Mouse (Mus musculus) stomach, embryonic 14.5 days (tissue): ENCODE measurements at regions not wholly inside any gene's neighbourhood (a gene's known extent, or its start where the extent isn't known, plus 50 kb on each side); places are given as distances from the start of the nearest gene placed in this dataset.

Experiments
- ATAC-seq: fragments of 200-750 bp; cut with Nextera tagmentation; 2 replicates; pipeline ENCODE4 v1.8.0; 2017; ENCODE audit warnings: low read depth, moderate TSS enrichment; ENCODE audit not compliant: insufficient number of reproducible peaks, insufficient read depth, low FRiP score
- H3K27ac ChIP-seq: fragments of 300-500 bp; sonication (generic); 2 replicates; pipeline ENCODE4 v1.5.1; 2014; ENCODE audit warnings: mild to moderate bottlenecking, low read length, moderate library complexity, mixed read lengths
- H3K27me3 ChIP-seq: fragments of 300-500 bp; sonication (generic); 2 replicates; pipeline ENCODE4 v1.6.1; 2014; ENCODE audit warnings: low read length, control low read depth, mixed read lengths; ENCODE audit not compliant: control insufficient read depth, insufficient read depth
- H3K36me3 ChIP-seq: fragments of 300-500 bp; sonication (generic); 2 replicates; pipeline ENCODE4 v1.6.1; 2014; ENCODE audit warnings: mild to moderate bottlenecking, control low read depth, low read length, moderate library complexity, mixed read lengths; ENCODE audit not compliant: control insufficient read depth, insufficient read depth
- H3K4me1 ChIP-seq: fragments of 300-500 bp; sonication (generic); 2 replicates; pipeline ENCODE4 v1.6.1; 2014; ENCODE audit warnings: low read length, control low read depth, mixed read lengths; ENCODE audit not compliant: control insufficient read depth, insufficient read depth
- H3K4me2 ChIP-seq: fragments of 300-500 bp; sonication (generic); replicated peaks from 2 replicates; pipeline ENCODE4 v1.6.1; 2014; ENCODE audit warnings: low read depth, low read length, control low read depth
- H3K4me3 ChIP-seq: fragments of 300-500 bp; sonication (generic); 2 replicates; pipeline ENCODE4 v1.5.1; 2014; ENCODE audit warnings: low read depth, low read length, control low read depth
- H3K9ac ChIP-seq: fragments of 300-500 bp; sonication (generic); replicated peaks from 2 replicates; pipeline ENCODE4 v1.6.1; 2014; ENCODE audit warnings: low read depth, mild to moderate bottlenecking, control low read depth, low read length, moderate library complexity, mixed read lengths
- H3K9me3 ChIP-seq: fragments of 300-500 bp; sonication (generic); 2 replicates; pipeline ENCODE4 v1.6.1; 2016; ENCODE audit warnings: low read depth, low read length, control low read depth; ENCODE audit not compliant: control insufficient read depth
- WGBS: fragments of 180-500 bp; shearing (Covaris S2); extraction: QIAGEN DNeasy Blood & Tissue Kit; methylation state at CpG from one replicate; pipeline ENCODE4 v1.1.7; 2014; 5-methylcytosine and 5-hydroxymethylcytosine counted together

GRCm38 (mm10) chr16:30774951-30775661, 175.6 kb downstream of the Fam43a start:
- peaks cover 20% of the 10 kb centered on the region for H3K4me1 ChIP-seq
- H3K27me3 ChIP-seq, result no peaks in the 10 kb centered on the region
- no peak overlapping the region for H3K9ac ChIP-seq
- no peaks in the 10 kb centered on the region for H3K9me3 ChIP-seq
- WGBS, result 50% methylated on average over 14 of the region's 14 CpGs
- H3K4me2 ChIP-seq, result no peak overlapping the region
- no peak overlapping the region for H3K4me3 ChIP-seq
- no peak for ATAC-seq
- H3K36me3 ChIP-seq, result no peaks in the 10 kb centered on the region
- H3K27ac ChIP-seq, result no peak overlapping the region

GRCm38 (mm10) chr16:30775740-30776700, 176.5 kb downstream of the Fam43a start:
- H3K9ac ChIP-seq, result no peak overlapping the region
- peaks cover 20% of the 10 kb centered on the region for H3K4me1 ChIP-seq
- H3K27me3 ChIP-seq, result no peaks in the 10 kb centered on the region
- no peak for ATAC-seq
- no peaks in the 10 kb centered on the region for H3K36me3 ChIP-seq
- 50% methylated on average over 21 of the region's 21 CpGs for WGBS
- H3K4me3 ChIP-seq, result no peak overlapping the region
- H3K4me2 ChIP-seq, result no peak overlapping the region
- no peaks in the 10 kb centered on the region for H3K9me3 ChIP-seq
- H3K27ac ChIP-seq, result no peak overlapping the region

- no peaks in the 10 kb centered on the region for H3K27me3 ChIP-seq
- H3K4me3 ChIP-seq, result no peak overlapping the region
- no peak overlapping the region for H3K9ac ChIP-seq
- H3K9me3 ChIP-seq, result no peaks in the 10 kb centered on the region
- 87% methylated on average over 6 of the region's 6 CpGs for WGBS
- no peaks in the 10 kb centered on the region for H3K36me3 ChIP-seq
- H3K4me1 ChIP-seq, result peaks cover 20% of the 10 kb centered on the region
- no peak overlapping the region for H3K4me2 ChIP-seq
- ATAC-seq, result no peak
- no peak overlapping the region for H3K27ac ChIP-seq
Observed at GRCm38 (mm10) chr16:30777416-30777815, 177.9 kb downstream of the Fam43a start.

GRCm38 (mm10) chr16:30778078-30778477, 178.6 kb downstream of the Fam43a start:
- no peak overlapping the region for H3K4me3 ChIP-seq
- H3K9ac ChIP-seq, result no peak overlapping the region

GRCm38 (mm10) chr16:30778945-30779344, 179.4 kb downstream of the Fam43a start:
- no peak overlapping the region for H3K4me2 ChIP-seq
- no peak overlapping the region for H3K4me3 ChIP-seq
- H3K36me3 ChIP-seq, result no peaks in the 10 kb centered on the region
- peaks cover 20% of the 10 kb centered on the region for H3K4me1 ChIP-seq
- no peak for ATAC-seq
- WGBS, result 73% methylated on average over 5 of the region's 5 CpGs
- no peak overlapping the region for H3K9ac ChIP-seq
- no peaks in the 10 kb centered on the region for H3K27me3 ChIP-seq
- H3K9me3 ChIP-seq, result no peaks in the 10 kb centered on the region
- no peak overlapping the region for H3K27ac ChIP-seq

More at GRCm38 (mm10) chr16:30778078-30778477, 178.6 kb downstream of the Fam43a start:
- WGBS, result 67% methylated on average over 7 of the region's 7 CpGs
- H3K27me3 ChIP-seq, result no peaks in the 10 kb centered on the region
- H3K4me1 ChIP-seq, result peaks cover 20% of the 10 kb centered on the region
- no peak overlapping the region for H3K4me2 ChIP-seq
- H3K27ac ChIP-seq, result no peak overlapping the region
- no peaks in the 10 kb centered on the region for H3K9me3 ChIP-seq
- no peaks in the 10 kb centered on the region for H3K36me3 ChIP-seq
- ATAC-seq, result no peak

- Histone ChIP-seq H3K27ac (no peak overlapping the region), H3K9me3 (no peaks in the 10 kb centered on the region), H3K4me3 (no peak overlapping the region), H3K4me1 (0 out of 2 replicates have a peak, but pooled peaks cover under 1% of the 10 kb centered on the region), H3K27me3 (no peaks in the 10 kb centered on the region), H3K4me2 (no peak overlapping the region), H3K9ac (no peak overlapping the region), H3K36me3 (no peaks in the 10 kb centered on the region)
- ATAC-seq, result no peak
- 92% methylated on average over 5 of the region's 5 CpGs for WGBS
Observed at GRCm38 (mm10) chr16:30784261-30784660, 184.7 kb downstream of the Fam43a start.

GRCm38 (mm10) chr16:30784949-30785348, 185.4 kb downstream of the Fam43a start:
- Histone ChIP-seq H3K9me3 (no peaks in the 10 kb centered on the region), H3K4me1 (peaks cover 7% of the 10 kb centered on the region), H3K27ac (no peak overlapping the region), H3K36me3 (no peaks in the 10 kb centered on the region), H3K4me2 (no peak overlapping the region), H3K9ac (no peak overlapping the region), H3K4me3 (no peak overlapping the region), H3K27me3 (no peaks in the 10 kb centered on the region)
- no peak for ATAC-seq
- WGBS, result 89% methylated on average over 1 of the region's 1 CpGs

- H3K27me3 ChIP-seq, result no peaks in the 10 kb centered on the region
- no peak overlapping the region for H3K27ac ChIP-seq
- H3K9me3 ChIP-seq, result no peaks in the 10 kb centered on the region
- WGBS, result 91% methylated on average over 3 of the region's 3 CpGs
- H3K9ac ChIP-seq, result no peak overlapping the region
- peaks cover 18% of the 10 kb centered on the region for H3K4me1 ChIP-seq
- H3K4me3 ChIP-seq, result no peak overlapping the region
- no peak overlapping the region for H3K4me2 ChIP-seq
- H3K36me3 ChIP-seq, result no peaks in the 10 kb centered on the region
- ATAC-seq, result no peak
Observed at GRCm38 (mm10) chr16:30786060-30786459, 186.5 kb downstream of the Fam43a start.
